Mouse (Mus musculus) embryonic facial prominence, embryonic 10.5 days (tissue): ENCODE measurements around the gene Syncrip. TPM values are rescaled to one million over a fixed set of nuclear protein-coding genes. Genes with fewer than 3 reads are reported as not detected.
"Not testable (repeated sequence)": the region's sequence is repeated elsewhere in the genome, so short reads cannot be mapped to it uniquely, and the experiment has no call there.

ENCODE experiments used
- DNase-seq: peaks from one replicate; pipeline ENCODE4 v3.0.0-alpha.2; 2017; ENCODE audit warnings: low spot score
- H3K27ac ChIP-seq: fragments of 300-500 bp; sonication (generic); replicated peaks from 2 replicates; pipeline ENCODE4 v1.5.1; 2016; ENCODE audit warnings: mild to moderate bottlenecking
- H3K27me3 ChIP-seq: fragments of 300-500 bp; sonication (generic); replicated peaks from 2 replicates; pipeline ENCODE4 v1.6.1; 2016; ENCODE audit warnings: low read depth, mild to moderate bottlenecking; ENCODE audit not compliant: poor library complexity, severe bottlenecking
- H3K36me3 ChIP-seq: fragments of 300-500 bp; sonication (generic); replicated peaks from 2 replicates; pipeline ENCODE4 v1.6.1; 2016; ENCODE audit warnings: mild to moderate bottlenecking, moderate library complexity
- H3K4me1 ChIP-seq: fragments of 300-500 bp; sonication (generic); 2 replicates; pipeline ENCODE4 v1.6.1; 2016
- H3K4me3 ChIP-seq: fragments of 300-500 bp; sonication (generic); 2 replicates; pipeline ENCODE4 v1.5.1; 2016; ENCODE audit warnings: mild to moderate bottlenecking, moderate library complexity
- H3K9me3 ChIP-seq: fragments of 300-500 bp; sonication (generic); 2 replicates; pipeline ENCODE4 v1.6.1; 2016; ENCODE audit warnings: mild to moderate bottlenecking
- WGBS: fragments of 180-500 bp; shearing (Covaris S2); methylation state at CpG from one replicate; pipeline ENCODE4 v1.1.7; 2016; 5-methylcytosine and 5-hydroxymethylcytosine counted together
- polyA plus RNA-seq: library from polyadenylated mRNA; unstranded; fragments of >200 nt; fragmentation: Nextera tagmentation; extraction: Ambion mirVana; gene quantifications from 2 replicates; pipeline ENCODE4 v1.2.1, GENCODE M21; 2016

Syncrip gene
- polyA plus RNA-seq, 1 experiment from 2014 or later, result 133 TPM

- Histone ChIP-seq H3K27ac (no peak overlapping the region), H3K9me3 (no peaks in the 10 kb centered on the region), H3K36me3 (peaks cover 91% of the 10 kb centered on the region), H3K4me3 (no peak overlapping the region), H3K27me3 (no peaks in the 10 kb centered on the region), H3K4me1 (peaks cover 6% of the 10 kb centered on the region)
- no peak for DNase-seq
- 40% methylated on average over 1 of the region's 1 CpGs for WGBS
Measured at GRCm38 (mm10) chr9:88476138-88476537, 6.2 kb downstream of the Syncrip start.

- not testable (repeated sequence) for H3K27me3 ChIP-seq, H3K4me3 ChIP-seq, DNase-seq, H3K9me3 ChIP-seq, H3K4me1 ChIP-seq, H3K27ac ChIP-seq
- peaks cover 99% of the 10 kb centered on the region for H3K36me3 ChIP-seq
- 90% methylated on average over 4 of the region's 4 CpGs for WGBS
Measured at GRCm38 (mm10) chr9:88461017-88461416, 21.4 kb downstream of the Syncrip start.

- Histone ChIP-seq H3K4me1 (peaks cover 17% of the 10 kb centered on the region), H3K9me3 (no peaks in the 10 kb centered on the region), H3K36me3 (peaks cover 17% of the 10 kb centered on the region), H3K27me3 (no peaks in the 10 kb centered on the region), H3K27ac (no peak overlapping the region), H3K4me3 (peak overlapping the region; percentile 80)
- DNase-seq, result no peak
- 35% methylated on average over 5 of the region's 5 CpGs for whole genome bisulfite sequencing
Measured at GRCm38 (mm10) chr9:88439991-88440390, 42.4 kb downstream of the Syncrip start.

DNA sequence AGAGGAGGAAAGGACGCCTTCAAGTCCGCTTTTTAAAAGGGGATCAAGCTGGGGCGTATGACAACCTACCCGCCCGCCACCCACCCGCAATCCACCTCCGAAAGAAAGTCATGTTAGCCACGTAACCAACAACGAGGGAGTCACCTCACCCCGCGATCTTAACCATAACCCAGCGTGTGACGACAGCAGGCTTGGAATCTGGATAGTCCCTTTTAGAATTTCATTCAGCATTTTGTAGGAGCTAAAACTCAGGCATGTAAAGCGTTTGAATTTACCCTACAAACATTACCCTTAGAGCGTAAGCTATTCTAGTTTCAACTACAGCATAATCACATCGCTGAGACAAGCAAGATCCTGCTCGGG lies 43.2 kb downstream of the Syncrip start:
- DNase-seq, result no peak
- Histone ChIP-seq H3K27ac (peak overlapping the region; percentile 85), H3K4me1 (peaks cover 17% of the 10 kb centered on the region), H3K27me3 (no peaks in the 10 kb centered on the region), H3K9me3 (no peaks in the 10 kb centered on the region), H3K36me3 (peaks cover 10% of the 10 kb centered on the region), H3K4me3 (peak overlapping the region; percentile 80)
- WGBS, result 2% methylated on average over 17 of the region's 17 CpGs

DNA sequence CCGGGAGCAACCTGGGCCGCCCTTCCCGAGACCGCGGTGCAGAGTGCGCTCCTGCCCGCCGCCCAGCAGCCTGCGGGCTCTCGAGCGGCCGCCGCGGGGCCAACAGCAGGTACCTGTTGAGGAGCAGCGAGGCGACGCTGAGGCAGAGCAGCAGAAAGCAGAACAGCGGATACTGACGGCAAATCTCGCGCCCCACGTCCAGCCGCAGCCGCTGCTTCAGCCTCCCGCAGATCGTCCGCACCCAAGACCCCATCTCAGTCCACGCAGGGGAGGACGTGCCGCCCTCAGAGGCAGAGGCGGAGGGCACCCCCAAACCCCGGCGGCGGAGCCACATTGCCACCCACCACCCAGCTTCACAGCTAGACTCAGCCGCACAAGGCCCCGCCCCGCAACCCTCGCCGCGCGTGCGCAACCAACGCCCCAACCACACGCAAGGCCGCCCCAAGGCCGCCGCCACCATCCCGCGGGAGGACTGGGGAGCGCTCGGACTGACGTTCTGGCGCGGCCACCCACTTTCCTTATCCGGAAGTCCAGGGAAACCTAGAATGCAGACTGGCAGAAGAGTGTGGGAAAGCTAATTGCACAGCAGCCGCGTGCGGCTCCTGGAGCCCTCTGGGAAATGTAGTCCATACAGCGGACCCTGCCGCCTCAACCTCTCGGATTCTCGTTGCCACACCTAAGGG lies 43.7 kb downstream of the Syncrip start, which contains the start of gene Snx14:
Gene Snx14, minus strand, starts transcription at position 404 of the 683 bp plus-strand sequence.
- Histone ChIP-seq H3K4me3 (peak within 1 kb of the TSS; percentile 80), H3K36me3 (peaks cover 5% of the 10 kb centered on the region; the same call in 1 of the 2 replicates), H3K4me1 (peaks cover 17% of the 10 kb centered on the region), H3K27me3 (no peaks in the 10 kb centered on the region), H3K9me3 (no peaks in the 10 kb centered on the region), H3K27ac (peak within 1 kb of the TSS; percentile 85)
- peak; percentile 96 for DNase-seq
- under 1% methylated on average over 62 of the region's 62 CpGs for WGBS

DNA sequence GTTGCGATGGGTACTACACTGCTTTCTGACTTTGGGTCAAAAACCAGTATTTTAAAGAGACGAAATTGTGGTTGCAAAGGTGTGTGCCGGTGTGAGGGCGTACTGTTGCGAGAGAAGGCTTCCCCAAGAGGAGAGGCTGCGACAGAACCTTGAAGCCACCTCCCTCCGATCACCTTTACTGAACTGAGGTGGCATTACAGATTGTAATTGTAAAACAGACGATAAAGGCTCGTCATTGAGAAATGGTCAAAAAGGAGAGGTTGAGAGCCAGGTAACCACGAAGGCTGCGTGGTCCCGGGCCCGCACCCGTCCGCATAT lies 44.2 kb downstream of the Syncrip start:
- Histone ChIP-seq H3K4me1 (peaks cover 17% of the 10 kb centered on the region), H3K27me3 (no peaks in the 10 kb centered on the region), H3K9me3 (no peaks in the 10 kb centered on the region), H3K4me3 (peak overlapping the region; percentile 80), H3K27ac (peak overlapping the region; percentile 85), H3K36me3 (peaks cover 3% of the 10 kb centered on the region; the same call in 1 of the 2 replicates)
- no peak for DNase-seq
- WGBS, result 2% methylated on average over 15 of the region's 15 CpGs

DNA sequence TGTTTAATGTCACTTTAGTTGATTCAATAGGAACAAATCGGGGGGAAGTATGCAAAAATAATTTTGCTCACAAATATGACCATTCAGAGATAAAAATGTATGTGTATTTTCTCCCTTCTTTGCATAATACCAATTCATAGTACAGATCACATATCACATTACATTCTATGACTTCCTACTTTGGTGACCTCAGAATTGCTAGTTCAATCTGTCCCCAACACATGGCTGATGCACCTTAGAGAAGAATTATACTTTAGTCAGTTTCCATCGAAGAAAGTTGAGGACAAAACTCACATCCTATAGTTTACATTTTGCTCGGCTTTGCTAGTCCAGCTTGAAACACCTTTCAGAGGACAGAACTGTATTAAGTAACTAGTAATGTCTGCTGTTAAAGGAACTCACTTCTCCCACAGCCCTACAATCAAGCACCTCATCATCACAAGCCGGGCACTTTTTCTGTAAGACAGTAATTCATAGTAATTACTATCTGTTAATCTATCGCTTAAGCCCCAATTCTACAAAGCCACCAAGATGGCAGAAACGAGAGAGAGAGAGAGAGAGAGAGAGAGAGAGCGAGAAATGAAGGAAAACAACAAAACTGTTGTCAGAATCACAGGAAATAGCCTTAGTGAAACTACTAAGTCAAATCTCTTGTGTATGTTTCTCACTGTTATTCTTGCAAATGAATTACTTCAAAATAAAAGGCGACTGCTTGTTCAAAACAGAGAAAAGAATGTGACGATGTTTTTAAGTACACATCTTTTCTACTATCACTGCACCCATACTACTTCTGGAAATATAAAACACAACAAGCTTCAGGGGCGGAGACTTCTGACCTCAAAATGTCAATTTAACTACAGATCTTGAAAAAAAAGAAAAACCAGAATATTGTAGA lies 44.8 kb downstream of the Syncrip start:
- H3K4me3 ChIP-seq, result peak overlapping the region; percentile 80
- H3K9me3 ChIP-seq, result no peaks in the 10 kb centered on the region
- H3K27ac ChIP-seq, result peak overlapping the region; percentile 85; the same call in 1 of the 2 replicates
- WGBS, result 56% methylated on average over 10 of the region's 10 CpGs
- no peaks in the 10 kb centered on the region for H3K27me3 ChIP-seq
- H3K36me3 ChIP-seq, result no peaks in the 10 kb centered on the region
- H3K4me1 ChIP-seq, result peaks cover 17% of the 10 kb centered on the region
- DNase-seq, result no peak

GRCm38 (mm10) chr9:88424356-88424755 lies 58.0 kb downstream of the Syncrip start:
- 85% methylated on average over 2 of the region's 2 CpGs for WGBS
- DNase-seq, result no peak

GRCm38 (mm10) chr9:88422428-88422827 lies 59.9 kb downstream of the Syncrip start:
- no peak for DNase-seq
- Histone ChIP-seq H3K4me1 (no peaks in the 10 kb centered on the region), H3K4me3 (no peak overlapping the region), H3K9me3 (no peaks in the 10 kb centered on the region; the same call in 1 of the 2 replicates), H3K27me3 (no peaks in the 10 kb centered on the region), H3K27ac (no peak overlapping the region), H3K36me3 (peaks cover 25% of the 10 kb centered on the region)
- 97% methylated on average over 4 of the region's 4 CpGs for WGBS

More at GRCm38 (mm10) chr9:88424356-88424755, 58.0 kb downstream of the Syncrip start:
- Histone ChIP-seq H3K4me1 (no peaks in the 10 kb centered on the region), H3K4me3 (no peak overlapping the region), H3K36me3 (peaks cover 30% of the 10 kb centered on the region), H3K27ac (no peak overlapping the region), H3K9me3 (no peaks in the 10 kb centered on the region; the same call in 1 of the 2 replicates), H3K27me3 (no peaks in the 10 kb centered on the region)

DNA sequence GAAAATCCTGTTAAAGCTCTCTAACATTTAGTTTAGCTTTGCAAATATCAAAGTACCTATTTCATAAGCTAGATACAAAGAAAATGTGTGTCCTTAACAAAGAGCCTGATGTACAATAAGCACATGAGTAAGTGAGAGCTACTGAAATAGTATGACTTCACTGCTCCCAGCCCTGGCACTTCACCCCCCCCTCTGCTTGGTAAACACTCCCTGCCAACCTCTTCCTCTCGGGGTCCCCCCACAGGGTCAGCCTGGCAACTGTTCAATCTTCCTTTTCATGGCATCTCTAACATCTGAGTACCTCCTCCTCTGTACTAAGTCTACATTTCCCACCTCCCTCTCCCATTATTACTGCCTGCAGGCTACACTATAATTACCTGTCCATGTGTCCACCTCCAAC lies 65.6 kb downstream of the Syncrip start:
- Histone ChIP-seq H3K27ac (no peak overlapping the region), H3K4me1 (no peaks in the 10 kb centered on the region), H3K27me3 (no peaks in the 10 kb centered on the region), H3K36me3 (peaks cover 19% of the 10 kb centered on the region; the same call in 1 of the 2 replicates), H3K9me3 (no peaks in the 10 kb centered on the region), H3K4me3 (no peak overlapping the region)
- WGBS, result 76% methylated on average over 1 of the region's 1 CpGs
- DNase-seq, result no peak

GRCm38 (mm10) chr9:88409978-88410377 lies 72.4 kb downstream of the Syncrip start:
- Histone ChIP-seq H3K9me3 (no peaks in the 10 kb centered on the region), H3K27ac (no peak overlapping the region), H3K27me3 (no peaks in the 10 kb centered on the region), H3K4me3 (no peak overlapping the region), H3K4me1 (no peaks in the 10 kb centered on the region), H3K36me3 (peaks cover 21% of the 10 kb centered on the region)
- DNase-seq, result no peak
- 95% methylated on average over 2 of the region's 2 CpGs for WGBS

DNA sequence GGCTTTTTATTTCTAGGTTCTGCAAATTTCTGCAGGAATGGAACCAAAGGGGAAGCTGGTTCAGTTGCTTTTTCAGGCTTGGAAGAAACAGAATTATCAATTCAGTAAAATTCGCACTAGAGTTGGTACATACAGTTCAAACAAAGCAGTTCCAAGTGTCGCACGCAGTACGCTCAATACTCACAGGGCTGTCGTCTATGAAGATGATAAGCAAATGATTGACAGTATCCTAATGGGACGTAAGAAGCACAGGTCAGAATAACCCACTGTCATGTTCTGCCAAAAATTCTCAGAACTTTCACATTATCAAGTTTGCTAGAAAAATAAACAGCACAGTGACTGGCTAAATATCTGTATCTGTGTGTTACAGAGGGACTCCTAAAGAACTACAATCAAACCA lies 77.9 kb downstream of the Syncrip start:
- no peak overlapping the region for H3K4me3 ChIP-seq
- no peak overlapping the region for H3K27ac ChIP-seq
- H3K27me3 ChIP-seq, result no peaks in the 10 kb centered on the region
- no peak for DNase-seq
- WGBS, result 92% methylated on average over 6 of the region's 6 CpGs
- H3K36me3 ChIP-seq, result peaks cover 34% of the 10 kb centered on the region
- no peaks in the 10 kb centered on the region for H3K9me3 ChIP-seq
- no peaks in the 10 kb centered on the region for H3K4me1 ChIP-seq

GRCm38 (mm10) chr9:88404088-88404487 lies 78.3 kb downstream of the Syncrip start:
- DNase-seq, result no peak
- H3K36me3 ChIP-seq, result peaks cover 29% of the 10 kb centered on the region
- no peak overlapping the region for H3K4me3 ChIP-seq
- WGBS, result 71% methylated on average over 10 of the region's 10 CpGs
- no peak overlapping the region for H3K27ac ChIP-seq
- H3K27me3 ChIP-seq, result no peaks in the 10 kb centered on the region
- H3K9me3 ChIP-seq, result no peaks in the 10 kb centered on the region
- H3K4me1 ChIP-seq, result no peaks in the 10 kb centered on the region
